Mouse (Mus musculus): Measurements from ENCODE around the gene Lce1m.

DNA sequence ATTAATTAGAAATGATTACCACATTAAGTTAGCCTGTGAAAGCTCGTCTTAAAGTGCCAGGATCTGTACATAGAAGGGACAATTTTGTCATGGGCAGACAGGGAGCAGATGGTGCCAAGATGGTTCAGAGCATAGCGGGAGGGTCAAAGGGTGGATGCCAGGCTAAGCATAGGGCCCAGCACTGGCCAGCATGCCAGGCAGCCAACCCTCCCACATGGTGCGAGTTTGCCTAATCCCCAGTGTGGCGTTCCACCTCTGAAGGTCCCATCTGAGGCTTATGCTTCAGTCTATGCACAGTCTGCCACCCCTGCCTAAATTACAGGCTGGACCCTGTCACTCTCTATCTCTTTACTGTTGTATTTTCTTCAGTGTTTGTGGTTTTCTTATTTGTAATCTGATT, 16.0 kb downstream of the Lce1m start:
- no peak for TF ChIP-seq GATA1 (IDR thresholded peaks at IDR 0.05; ENCODE audit: borderline replicate concordance, low read length)
- TF ChIP-seq CTCF (IDR thresholded peaks at IDR 0.05; ENCODE audit: low read depth, low read length) = no peak
- TF ChIP-seq TAL1 (conservative IDR thresholded peaks at IDR 0.05; ENCODE audit: low read depth, low read length) = no peak

Data from G1E (cell line).